19 mouse cellular contexts compared by ENCODE assay signal in the genomic region with DNA sequence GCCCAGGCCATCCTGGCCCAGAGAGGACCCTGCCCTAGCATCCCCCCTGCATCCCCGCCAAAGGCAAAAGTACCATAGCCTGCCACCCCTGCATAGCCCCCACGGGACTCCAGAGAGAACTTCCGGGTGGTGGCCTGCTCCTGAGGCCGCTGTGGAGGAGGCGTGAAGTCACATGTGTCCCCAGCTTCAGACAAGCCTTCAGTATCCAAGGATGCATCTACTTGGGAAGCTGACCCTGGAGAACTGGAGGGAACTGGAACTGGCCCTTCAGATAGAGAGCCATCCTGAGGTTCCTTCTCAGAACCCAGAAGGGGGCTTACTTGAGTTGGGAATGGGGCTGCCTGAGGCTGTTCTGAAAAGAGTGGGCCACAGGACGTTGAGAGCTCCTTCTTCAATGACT. TPM values are rescaled to one million over a fixed set of nuclear protein-coding genes. Genes with fewer than 3 reads are reported as not detected.
DNase-seq lines count a peak whose midpoint lies in the region; ATAC-seq lines count a peak whose summit lies in the region.
"Had no signal": no experiment of that assay in that cellular context is flagged by ENCODE, and none has a peak within 500 bp of the region (broad histone marks: within the 10 kb centered on the region; RNA-seq: fewer than 3 reads in every experiment).

No protein-coding gene starts in this region.

- peak overlapping the region; percentile 69 for H3K27ac ChIP-seq in heart, embryonic 12.5 days (ENCODE audit: poor library complexity, severe bottlenecking)
- H3K27ac ChIP-seq in midbrain, embryonic 11.5 days (ENCODE audit: low read depth, low read length), result no peak overlapping the region
- no peak overlapping the region for H3K27ac ChIP-seq in midbrain, embryonic 10.5 days (replicated peaks)
- H3K27ac ChIP-seq: embryonic facial prominence, embryonic 10.5 days; forebrain, embryonic 13.5 days; hindbrain, embryonic 15.5 days had no signal

- H3K9ac ChIP-seq in heart, embryonic 12.5 days, result peak overlapping the region; percentile 58
- H3K9ac ChIP-seq in midbrain, embryonic 11.5 days (ENCODE audit: low read length), result no peak overlapping the region
- H3K9ac ChIP-seq: forebrain, embryonic 13.5 days; forebrain, postnatal 0 days; hindbrain, embryonic 15.5 days had no signal

- WGBS in heart, embryonic 12.5 days, result 81% methylated on average over 6 of the region's 6 CpGs
- WGBS in midbrain, embryonic 11.5 days, result 82% methylated on average over 6 of the region's 6 CpGs
- WGBS in midbrain, embryonic 10.5 days, result 83% methylated on average over 6 of the region's 6 CpGs

- H3K9me3 ChIP-seq in heart, embryonic 12.5 days (replicated peaks), result no peaks in the 10 kb centered on the region
- H3K9me3 ChIP-seq in midbrain, embryonic 11.5 days (ENCODE audit: control insufficient read depth, low read length), result no peaks in the 10 kb centered on the region
- H3K9me3 ChIP-seq in midbrain, embryonic 10.5 days (replicated peaks), result no peaks in the 10 kb centered on the region
- H3K9me3 ChIP-seq: embryonic facial prominence, embryonic 10.5 days; forebrain, embryonic 13.5 days; G1E; hindbrain, embryonic 15.5 days had no signal

- H3K4me1 ChIP-seq in heart, embryonic 12.5 days (replicated peaks), result peaks cover 88% of the 10 kb centered on the region
- H3K4me1 ChIP-seq in midbrain, embryonic 11.5 days (ENCODE audit: control insufficient read depth, insufficient read depth, low read length), result no peaks in the 10 kb centered on the region
- peaks cover 5% of the 10 kb centered on the region; the same call in 1 of the 2 replicates for H3K4me1 ChIP-seq in midbrain, embryonic 10.5 days
- H3K4me1 ChIP-seq: forebrain, embryonic 13.5 days had no signal

- peaks cover 14% of the 10 kb centered on the region; the same call in 1 of the 2 replicates for H3K27me3 ChIP-seq in heart, embryonic 12.5 days (replicated peaks)
- H3K27me3 ChIP-seq in midbrain, embryonic 11.5 days (ENCODE audit: control insufficient read depth, insufficient read depth, low read length), result peaks cover 6% of the 10 kb centered on the region; the same call in 1 of the 2 replicates
- H3K27me3 ChIP-seq in midbrain, embryonic 10.5 days (ENCODE audit: low read depth, poor library complexity, severe bottlenecking), result peaks cover 34% of the 10 kb centered on the region

- intact Hi-C loops in heart, postnatal 14 days (cut with DNase I), result no loop called here

- H3K36me3 ChIP-seq in heart, embryonic 12.5 days, result peaks cover 26% of the 10 kb centered on the region
- H3K36me3 ChIP-seq in midbrain, embryonic 11.5 days (ENCODE audit: control insufficient read depth, insufficient read depth, low read length), result no peaks in the 10 kb centered on the region
- H3K36me3 ChIP-seq in midbrain, embryonic 10.5 days, result no peaks in the 10 kb centered on the region
- H3K36me3 ChIP-seq: embryonic facial prominence, embryonic 10.5 days; G1E; hindbrain, embryonic 15.5 days had no signal

- H3K4me3 ChIP-seq in heart, embryonic 12.5 days, result peak overlapping the region; percentile 31; the same call in 1 of the 2 replicates
- no peak overlapping the region for H3K4me3 ChIP-seq in midbrain, embryonic 11.5 days (ENCODE audit: low read depth, low read length)
- H3K4me3 ChIP-seq in midbrain, embryonic 10.5 days, result no peak overlapping the region
- H3K4me3 ChIP-seq: embryonic facial prominence, embryonic 10.5 days; forebrain, embryonic 13.5 days; hindbrain, embryonic 15.5 days had no signal

- peak overlapping the region; percentile 69 for H3K4me2 ChIP-seq in heart, embryonic 12.5 days
- H3K4me2 ChIP-seq in midbrain, embryonic 11.5 days, result no peak overlapping the region
- H3K4me2 ChIP-seq: forebrain, embryonic 13.5 days; hindbrain, embryonic 15.5 days had no signal

- peak; percentile 90 for DNase-seq in heart, adult 11 months
- no peak for DNase-seq in heart, adult 8-10 months (ENCODE audit: low spot score)
- no peak for DNase-seq in heart, postnatal 14 days
- DNase-seq in midbrain, embryonic 11.5 days (ENCODE audit: low spot score, missing footprints), result peak; percentile 53
- DNase-seq in midbrain, embryonic 10.5 days (ENCODE audit: low spot score), result no peak
- no peak for DNase-seq in adipocyte (ENCODE audit: low spot score)
- DNase-seq: B cell, adult 2 months; cerebellum, adult 11-12 months; cerebellum, adult 9-11 months; cerebellum, postnatal 36 days; forebrain, postnatal 0 days; gastrocnemius, postnatal 14 days; kidney, adult 2 months had no signal

- no peak for ATAC-seq in heart, embryonic 12.5 days (ENCODE audit: insufficient number of reproducible peaks, low FRiP score)
- ATAC-seq in midbrain, embryonic 11.5 days (ENCODE audit: low FRiP score), result no peak
- ATAC-seq: CD4-positive, CD25-positive, alpha-beta regulatory T cell, adult 4 months; forebrain, embryonic 13.5 days; forebrain, postnatal 0 days had no signal

RNA-seq across cellular contexts. Expression of a gene that starts 21.9 kb away (rescaled TPM):
- total RNA-seq in heart, adult 8-10 months (2022), result 10 to 100 TPM; 14.7 to 18.9 (median 16.5) TPM
- polyA plus RNA-seq in heart, embryonic 12.5 days (2016; fragmentation: Nextera tagmentation; extraction: Ambion mirVana), result 27.6 and 30.8 TPM in 2 replicates
- total RNA-seq in heart, postnatal 14 days (2021), result 10 to 100 TPM; 17.6 to 18.1 TPM
- polyA plus RNA-seq in midbrain, embryonic 11.5 days (2014; fragmentation: Nextera tagmentation; extraction: Ambion mirVana), result 17.6 and 18.5 TPM in 2 replicates
- 17.7 and 19.3 TPM in 2 replicates for polyA plus RNA-seq in midbrain, embryonic 10.5 days (2016; fragmentation: Nextera tagmentation; extraction: Ambion mirVana)

RNA-seq across cellular contexts. Expression of a gene that starts 45.3 kb away (rescaled TPM):
- 10 to 100 TPM; 10.5 to 17.8 (median 16.0) TPM for total RNA-seq in heart, adult 8-10 months (2022)
- polyA plus RNA-seq in heart, embryonic 12.5 days (2016; fragmentation: Nextera tagmentation; extraction: Ambion mirVana), result 26.5 and 28.4 TPM in 2 replicates
- total RNA-seq in heart, postnatal 14 days (2021), result 10 to 100 TPM; 22.0 to 28.0 TPM
- polyA plus RNA-seq in midbrain, embryonic 11.5 days (2014; fragmentation: Nextera tagmentation; extraction: Ambion mirVana), result 57.8 and 61.8 TPM in 2 replicates
- polyA plus RNA-seq in midbrain, embryonic 10.5 days (2016; fragmentation: Nextera tagmentation; extraction: Ambion mirVana), result 20.4 and 31.6 TPM in 2 replicates

RNA-seq across cellular contexts. Expression of a gene that starts 45.3 kb away (rescaled TPM):
- total RNA-seq in heart, adult 8-10 months (2022), result under 1 TPM in 3 of 4 experiments, not detected in 1; 0.06 to 0.20 (median 0.08) TPM
- polyA plus RNA-seq in heart, embryonic 12.5 days (2016; fragmentation: Nextera tagmentation; extraction: Ambion mirVana), result 1.1 and 1.5 TPM in 2 replicates
- total RNA-seq in heart, postnatal 14 days (2021), result under 1 TPM; 0.10 to 0.19 TPM
- polyA plus RNA-seq in midbrain, embryonic 11.5 days (2014; fragmentation: Nextera tagmentation; extraction: Ambion mirVana), result 0.45 and 0.62 TPM in 2 replicates
- 0.25 and 0.26 TPM in 2 replicates for polyA plus RNA-seq in midbrain, embryonic 10.5 days (2016; fragmentation: Nextera tagmentation; extraction: Ambion mirVana)

RNA-seq across cellular contexts. Expression of a gene that starts 51.1 kb away (rescaled TPM):
- 1 to 10 TPM in 3 of 4 experiments, not detected in 1; 1.3 to 1.4 (median 1.3) TPM for total RNA-seq in heart, adult 8-10 months (2022)
- polyA plus RNA-seq in heart, embryonic 12.5 days (2016; fragmentation: Nextera tagmentation; extraction: Ambion mirVana), result 8.5 and 11.6 TPM in 2 replicates
- total RNA-seq in heart, postnatal 14 days (2021), result 10 to 100 TPM in 1 of 2 experiments, 1 to 10 TPM in 1; 3.9 to 14.1 TPM
- polyA plus RNA-seq in midbrain, embryonic 11.5 days (2014; fragmentation: Nextera tagmentation; extraction: Ambion mirVana), result 99.9 and 101 TPM in 2 replicates
- polyA plus RNA-seq in midbrain, embryonic 10.5 days (2016; fragmentation: Nextera tagmentation; extraction: Ambion mirVana), result 34.1 and 69.6 TPM in 2 replicates
- polyA plus RNA-seq: G1E had no signal

Comparison
In these comparisons a context has a peak if more than half of its experiments do, and no peak if none do; other contexts are left out.
1. DNase-seq: peak in heart, adult 11 months (single experiment) and midbrain, embryonic 11.5 days (single experiment); none in heart, adult 8-10 months (single experiment), heart, postnatal 14 days (0 of 2), midbrain, embryonic 10.5 days (single experiment) and adipocyte (single experiment).